Mouse (Mus musculus) ES-E14 (cell line): ENCODE results near the gene Grin1.

Source experiments
- CHD2 ChIP-seq: IDR thresholded peaks from 2 replicates; pipeline ENCODE4 v1.6.1; 2014; ENCODE audit warnings: mild to moderate bottlenecking, low read depth, low read length, inconsistent platforms
- HCFC1 ChIP-seq: IDR thresholded peaks from 2 replicates; pipeline ENCODE4 v1.6.1; 2012; ENCODE audit warnings: low read length, inconsistent platforms, borderline replicate concordance; ENCODE audit not compliant: insufficient read depth
- ZC3H11A ChIP-seq: IDR thresholded peaks from 2 replicates; pipeline ENCODE4 v1.6.1; 2012; ENCODE audit warnings: low read depth, mild to moderate bottlenecking, inconsistent platforms, low read length, borderline replicate concordance
- ZNF384 ChIP-seq: IDR thresholded peaks from 2 replicates; pipeline ENCODE4 v1.6.1; 2012; ENCODE audit warnings: low read depth, low read length, inconsistent platforms

GRCm38 (mm10) chr2:25261870-25262269 is 57.1 kb downstream of the Grin1 start:
- TF ChIP-seq ZC3H11A, result no peak
- no peak for TF ChIP-seq HCFC1
- TF ChIP-seq ZNF384, result no peak
- no peak for TF ChIP-seq CHD2
